Mouse (Mus musculus) left cerebral cortex, postnatal 10 days (tissue): ENCODE measurements around the gene Ric8b. TPM values are rescaled to one million over a fixed set of nuclear protein-coding genes. Genes with fewer than 3 reads are reported as not detected.

Experiments used
- DNase-seq, 2 experiments: peaks; one replicate each; pipeline ENCODE4 v3.0.0; 2021 to 2022; ENCODE audit warnings: low spot score in 2 of 2, mixed read lengths in 1 of 2; ENCODE audit errors: extremely low spot score in 1 of 2
- intact Hi-C: fragments of 180-260 bp; cut with DNase I; formaldehyde crosslinking; loops from one replicate; pipeline ENCODE4 v1.15.1; 2025
- total RNA-seq, 2 experiments: library from RNA; stranded (reverse); gene quantifications; 2 replicates each; pipeline ENCODE4 v1.2.3; 2021

The Ric8b gene
- total RNA-seq, 2 experiments from 2014 or later = 41.5 to 44.7 TPM

DNA sequence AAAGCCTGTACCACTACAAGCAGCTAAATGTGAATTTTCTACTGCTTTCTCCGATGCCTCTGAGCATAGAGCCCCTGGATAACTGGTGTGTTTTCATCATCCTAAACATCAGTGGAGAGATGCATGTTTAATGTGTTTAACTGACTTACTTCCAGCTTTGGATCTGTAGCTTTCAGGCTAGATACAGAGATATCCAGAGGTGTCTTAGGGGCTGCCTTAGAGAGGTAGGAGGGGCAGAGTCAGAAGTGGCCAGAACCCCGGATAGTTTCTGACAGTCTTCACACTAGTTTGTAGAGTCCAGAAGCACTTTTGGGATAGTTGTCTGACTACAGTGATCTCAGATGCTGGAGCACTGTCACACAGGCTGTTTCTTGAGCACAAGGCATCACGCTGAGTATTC, 77.6 kb downstream of the Ric8b start:
- intact Hi-C loops = no loop called here
- DNase-seq = no peak

DNA sequence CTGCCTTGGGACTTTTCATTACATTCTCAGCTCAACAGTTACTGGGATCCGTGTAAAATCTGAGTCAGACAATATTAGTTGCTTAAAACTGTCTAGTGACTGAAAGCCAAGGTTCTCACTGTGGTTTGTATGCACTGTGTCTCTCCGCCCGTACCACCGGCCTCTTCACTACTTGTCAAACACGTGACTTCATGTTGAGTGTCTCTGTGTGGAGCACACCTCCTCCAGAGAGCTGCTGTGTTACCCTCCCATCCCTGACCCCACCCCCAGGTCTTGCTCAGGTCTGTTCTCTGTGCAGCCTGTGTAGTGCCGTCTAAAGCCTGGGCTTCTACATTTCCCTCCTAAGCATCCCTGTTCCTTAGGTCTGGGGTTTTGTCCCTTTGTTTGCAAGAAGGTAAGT, 79.0 kb downstream of the Ric8b start:
- intact Hi-C loops = no loop called here
- no peak for DNase-seq

DNA sequence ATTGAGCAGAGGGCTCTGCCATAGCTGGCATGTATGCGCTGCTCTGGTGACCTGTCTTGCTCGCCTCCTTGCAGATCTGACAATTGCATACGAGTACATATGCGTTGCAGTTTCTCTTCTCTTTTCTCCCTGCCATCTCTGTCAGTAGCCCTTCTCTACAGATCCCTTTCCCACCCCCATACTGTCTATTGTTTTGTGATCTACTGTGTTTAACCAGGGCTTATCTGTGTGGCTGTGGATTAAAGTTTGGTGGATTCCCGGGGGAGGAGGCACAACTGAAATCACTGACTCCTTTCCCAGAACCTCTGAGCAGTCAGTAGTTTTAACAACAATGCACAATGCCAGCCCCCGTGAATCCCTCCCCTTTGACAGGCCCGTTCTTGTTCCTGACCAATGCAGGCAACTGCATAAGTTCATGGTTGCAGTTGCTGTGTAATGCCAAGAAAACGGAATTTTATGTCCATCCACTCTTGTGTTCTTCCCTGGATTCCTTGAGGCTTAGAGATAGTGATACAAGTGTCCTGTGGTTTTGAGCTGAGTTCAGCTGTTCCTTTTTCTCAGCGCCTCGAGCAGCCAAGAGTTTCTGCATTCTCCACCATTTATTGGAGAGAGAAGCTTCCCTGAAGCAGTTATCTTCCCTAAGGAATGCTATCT, 80.3 kb downstream of the Ric8b start:
- no peak for DNase-seq
- intact Hi-C loops = no loop called here

DNA sequence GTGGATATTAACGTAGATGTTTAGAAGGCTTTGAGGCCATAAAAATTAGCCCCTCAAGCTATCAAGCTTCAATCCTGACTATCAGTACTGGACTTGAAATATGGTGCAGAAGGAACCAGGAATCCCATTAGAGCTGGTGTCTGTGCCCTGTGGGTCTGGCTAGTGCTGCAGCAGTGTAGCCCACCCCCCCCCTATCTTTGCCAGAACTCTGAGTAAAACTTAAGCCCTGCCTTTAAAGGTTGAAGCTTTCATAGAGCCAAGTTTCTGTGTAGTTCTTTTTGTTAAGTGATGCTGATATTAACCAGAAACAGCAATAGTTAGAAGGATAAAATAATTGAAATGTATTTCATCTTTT, 80.8 kb downstream of the Ric8b start:
- no peak for DNase-seq
- intact Hi-C loops = no loop called here

DNA sequence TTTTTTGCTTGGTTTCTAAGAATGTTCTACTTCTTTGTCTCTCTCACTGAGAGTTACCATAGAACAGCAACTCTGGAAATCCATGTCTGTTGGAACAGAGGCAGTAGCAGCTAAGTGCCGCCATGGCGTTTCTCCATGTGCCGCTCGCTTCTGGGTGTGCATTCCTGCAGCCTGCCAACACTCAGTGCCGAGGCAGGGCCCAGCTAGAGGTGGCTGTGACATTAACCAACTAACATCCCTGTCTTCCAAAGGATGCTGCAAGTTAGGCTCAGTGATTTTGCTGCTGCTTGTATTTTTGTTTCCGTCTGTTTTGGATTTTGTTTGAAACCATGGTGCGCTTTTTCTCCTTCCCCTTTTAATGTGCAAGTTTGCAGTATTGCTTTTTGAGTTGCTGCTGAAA, 84.5 kb downstream of the Ric8b start:
- no peak for DNase-seq
- intact Hi-C loops = no loop called here

DNA sequence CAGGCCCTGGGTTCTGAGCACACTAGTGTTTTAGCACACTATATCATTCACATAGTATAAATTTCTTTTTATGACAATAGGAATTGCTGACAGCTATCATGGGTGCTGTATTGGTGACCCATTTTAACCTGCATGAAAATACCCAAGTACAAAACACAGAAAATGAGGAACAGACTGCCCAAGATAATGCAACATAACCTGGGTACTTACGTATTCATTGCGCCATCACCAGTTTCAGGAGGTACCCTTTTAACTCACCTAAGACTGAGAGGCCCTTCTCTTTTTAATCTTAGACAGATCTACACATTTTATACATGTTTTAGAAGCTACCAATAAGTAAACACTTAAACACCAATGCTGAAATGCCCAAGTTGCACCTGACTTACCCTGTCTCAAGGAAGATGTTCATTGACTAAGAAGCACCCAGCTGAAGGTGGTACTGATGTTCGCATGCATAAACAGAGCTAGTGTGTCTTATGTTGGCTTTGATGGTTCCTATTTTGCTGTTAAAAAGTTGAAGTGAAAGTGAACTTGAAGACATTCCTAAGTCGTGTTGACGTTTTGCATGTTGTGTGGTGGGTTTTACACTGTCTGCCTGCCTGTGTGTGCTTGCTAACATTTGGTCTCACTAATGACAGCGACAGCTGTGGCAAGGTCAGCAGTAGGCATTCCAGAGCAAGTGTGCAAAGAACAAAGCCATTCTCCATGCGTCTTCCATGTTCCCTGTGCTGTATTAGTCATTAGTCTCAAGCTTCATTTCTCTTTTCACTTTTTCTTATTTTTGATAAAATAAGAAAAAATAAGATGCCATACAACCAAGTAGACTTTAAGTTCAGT, 86.0 kb downstream of the Ric8b start:
- intact Hi-C loops = no loop called here
- no peak for DNase-seq

DNA sequence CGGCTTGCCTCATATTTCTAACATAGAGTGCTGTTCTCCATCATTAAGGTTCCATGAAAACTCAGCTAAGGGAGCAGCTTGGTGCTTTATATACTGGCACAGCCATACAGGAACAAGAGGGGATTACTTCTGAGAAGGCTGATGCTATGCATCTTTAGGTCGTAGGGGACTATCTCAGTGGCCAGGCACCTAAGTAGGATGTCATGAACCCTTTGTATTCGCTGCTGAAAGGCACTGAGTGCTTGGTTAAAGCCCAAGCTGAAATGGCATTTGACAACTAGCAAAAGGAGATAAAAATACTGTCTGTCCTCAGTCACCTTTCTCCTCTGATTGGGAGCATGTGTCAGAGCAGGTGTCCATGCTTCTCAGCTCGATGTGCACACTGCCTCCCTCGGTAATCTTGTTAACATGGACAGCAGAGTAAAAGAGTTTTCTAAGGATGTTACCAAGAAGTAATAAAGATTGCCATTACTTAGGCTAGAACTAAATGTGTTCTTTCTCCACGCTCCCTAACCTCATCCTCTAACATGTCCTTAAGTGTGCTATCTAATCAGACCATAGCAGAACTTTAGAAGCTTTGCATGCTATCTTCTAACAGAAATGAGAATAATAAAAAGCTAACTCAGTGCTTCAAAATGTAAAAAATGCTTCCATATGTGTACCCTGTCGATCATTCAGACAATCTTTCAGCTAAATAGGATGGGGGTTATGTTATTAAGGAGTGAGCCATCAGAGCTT, 89.3 kb downstream of the Ric8b start:
- intact Hi-C loops = no loop called here
- DNase-seq = no peak

DNA sequence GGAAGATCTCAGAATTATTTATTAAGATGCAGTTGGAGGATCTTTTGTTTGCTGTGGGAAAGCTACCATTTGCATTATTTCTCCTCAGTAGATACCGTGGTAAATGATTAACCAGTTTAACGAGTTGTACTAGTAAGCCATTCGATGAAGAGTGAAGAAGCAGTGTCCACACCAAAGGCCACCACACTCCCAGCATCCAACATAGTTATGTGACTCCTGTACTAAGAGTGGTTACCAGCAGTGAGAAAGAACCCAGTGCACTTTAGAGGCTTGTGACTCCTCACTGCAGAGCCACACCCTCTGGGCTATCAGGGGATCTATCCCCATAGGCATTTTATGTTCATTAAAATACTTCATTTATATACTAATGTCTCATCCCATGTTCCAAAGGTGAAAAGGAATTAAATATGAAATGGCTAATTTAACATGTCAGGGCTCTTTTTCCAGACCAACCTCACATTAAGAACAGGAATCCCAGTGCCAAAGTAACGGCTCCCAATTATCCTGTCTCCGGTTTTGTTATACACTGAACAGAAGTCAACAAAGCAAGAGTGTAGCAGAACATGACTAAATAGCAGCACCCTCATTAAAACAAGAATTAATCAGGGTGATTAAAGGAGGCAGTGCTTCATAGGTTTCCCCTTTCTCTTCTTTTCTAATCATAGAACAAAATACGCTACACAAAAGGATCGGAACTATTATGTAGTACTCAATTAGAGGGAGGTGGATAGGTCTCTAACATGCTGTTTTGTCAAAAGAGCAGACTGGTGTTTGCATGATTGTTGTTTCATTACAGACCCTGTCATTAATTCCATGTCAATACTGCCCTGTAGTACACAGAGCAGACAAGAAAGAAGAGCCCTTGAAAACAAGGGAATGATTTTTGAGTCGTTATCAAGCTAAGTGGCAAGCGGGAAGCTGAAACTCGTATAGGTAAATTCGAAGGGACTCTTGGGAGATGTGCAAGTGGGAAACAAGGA, 90.7 kb downstream of the Ric8b start:
- DNase-seq = no peak
- intact Hi-C loops = no loop called here

DNA sequence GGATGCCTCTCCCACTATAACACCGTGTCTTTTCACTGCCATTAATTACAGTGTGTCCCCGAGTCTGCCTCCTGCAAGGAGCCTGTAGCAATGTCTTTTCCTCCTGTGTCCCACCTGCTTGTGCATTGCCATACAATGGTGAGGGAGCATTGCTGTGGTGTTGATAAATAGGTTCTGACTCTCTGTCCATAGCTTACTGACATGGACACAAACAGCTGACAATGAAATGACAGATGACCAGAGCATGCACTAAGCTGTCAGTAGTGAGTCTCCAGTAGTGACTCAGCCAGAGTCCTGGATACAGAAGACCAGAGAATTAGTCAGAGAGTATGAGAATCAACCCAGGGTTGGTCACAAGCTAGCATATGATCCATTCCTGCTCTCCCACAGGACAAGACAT, 93.7 kb downstream of the Ric8b start:
- intact Hi-C loops = no loop called here
- no peak for DNase-seq

DNA sequence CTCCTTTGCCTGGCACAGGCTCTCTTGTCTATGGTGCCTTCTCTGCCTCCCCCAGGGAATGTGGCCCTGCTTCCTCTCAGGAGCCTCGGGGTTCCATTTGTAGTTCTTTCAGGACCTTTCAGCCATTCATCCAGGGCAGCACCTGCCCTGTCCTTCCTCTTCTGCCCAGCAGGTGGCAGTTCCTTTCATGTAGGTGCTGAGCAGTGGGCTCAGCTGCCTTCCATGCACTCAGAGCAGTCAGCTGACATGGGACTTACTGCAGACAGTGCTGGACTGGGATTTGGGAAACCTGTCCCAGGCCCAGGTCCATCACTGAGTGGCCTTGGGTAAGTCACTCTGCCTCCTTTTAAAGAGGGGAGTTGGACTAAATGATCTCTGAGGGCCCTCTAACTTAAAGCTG, 96.0 kb downstream of the Ric8b start:
- intact Hi-C loops = no loop called here
- DNase-seq = peak in 1 of 2 experiments; percentile 53

DNA sequence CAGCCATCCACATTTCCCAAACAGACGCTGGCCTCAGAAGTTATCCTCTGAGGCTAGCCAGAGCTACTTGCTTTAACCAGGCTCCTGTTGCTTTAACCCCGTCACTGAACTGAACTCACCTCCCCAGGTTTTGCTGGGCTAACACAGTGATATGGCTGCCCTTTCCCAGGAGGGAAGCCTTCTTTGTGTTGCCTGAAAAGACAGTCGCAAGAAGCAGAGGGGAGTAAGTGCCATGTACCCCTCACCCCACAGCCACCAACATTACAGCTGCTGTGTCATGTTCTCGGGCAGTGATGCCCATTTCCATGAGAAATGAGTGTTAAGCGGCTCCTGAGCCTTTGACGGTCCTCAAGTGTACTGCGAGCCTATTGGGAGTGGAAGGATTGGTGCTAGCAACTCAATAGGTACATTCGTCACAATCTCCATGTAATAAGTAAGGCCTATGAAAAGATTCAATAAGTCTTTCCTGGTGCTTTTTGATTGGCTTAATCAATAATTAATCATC, 96.6 kb downstream of the Ric8b start:
- intact Hi-C loops = no loop called here

DNA sequence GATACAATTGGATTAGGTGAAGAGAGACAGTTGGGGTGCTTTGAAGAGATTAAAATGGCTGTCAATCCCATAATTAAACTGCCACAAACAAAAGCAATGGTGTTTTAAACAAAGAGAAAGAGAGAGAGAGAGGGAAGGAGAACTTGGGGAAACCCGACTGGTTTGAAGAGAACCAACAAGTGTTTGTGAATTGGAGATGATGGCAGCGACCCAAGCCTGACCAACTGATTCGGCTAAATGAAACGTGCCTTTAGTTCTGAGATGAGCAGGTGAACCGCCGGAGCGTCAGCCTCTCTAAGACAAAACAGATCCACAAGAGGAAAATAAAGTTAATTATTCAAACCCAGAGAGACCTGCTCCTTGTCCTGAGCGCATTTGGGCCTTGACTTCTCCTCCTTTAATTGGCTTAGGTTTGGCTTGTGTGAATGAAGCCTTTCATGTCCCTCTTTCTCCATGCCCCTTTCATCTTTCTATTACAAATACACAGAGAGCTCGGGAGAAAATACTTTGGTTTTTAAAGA, 97.1 kb downstream of the Ric8b start:
- intact Hi-C loops = no loop called here
- DNase-seq = no peak

More for the DNA sequence above, 96.6 kb downstream of the Ric8b start:
- DNase-seq = no peak

DNA sequence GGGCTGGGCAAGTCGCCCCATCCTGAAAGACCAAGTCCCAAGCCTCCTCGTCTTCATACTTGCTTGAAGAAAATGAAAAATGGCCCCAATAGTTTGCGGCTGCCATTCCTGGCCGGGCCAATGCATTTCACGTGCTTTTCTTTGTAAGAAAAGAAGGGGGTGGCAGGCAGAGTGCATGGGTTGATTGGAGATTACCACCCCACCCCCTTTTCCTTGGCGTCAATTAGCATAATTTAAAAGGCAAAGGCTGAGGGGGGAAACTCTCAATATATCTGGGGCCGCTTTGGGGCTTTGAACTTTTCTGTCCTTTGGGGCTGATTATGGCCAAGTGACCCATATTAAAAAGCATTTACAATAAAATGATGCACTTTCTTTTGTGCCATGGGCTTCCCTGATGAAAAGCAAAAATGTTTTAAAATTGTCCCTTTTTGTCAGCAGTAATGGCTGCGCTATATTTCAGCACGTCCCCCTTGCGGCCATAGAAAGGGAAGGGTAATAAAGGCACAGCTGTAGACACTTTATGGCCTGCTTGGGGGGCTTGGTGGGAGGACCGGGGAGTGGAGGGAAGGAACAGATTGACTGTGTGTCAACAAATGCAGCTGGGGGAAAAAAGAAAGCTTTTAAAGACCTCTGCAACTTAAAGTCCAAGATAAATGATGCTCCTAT, 105.4 kb downstream of the Ric8b start:
- intact Hi-C loops = no loop called here
- no peak for DNase-seq

DNA sequence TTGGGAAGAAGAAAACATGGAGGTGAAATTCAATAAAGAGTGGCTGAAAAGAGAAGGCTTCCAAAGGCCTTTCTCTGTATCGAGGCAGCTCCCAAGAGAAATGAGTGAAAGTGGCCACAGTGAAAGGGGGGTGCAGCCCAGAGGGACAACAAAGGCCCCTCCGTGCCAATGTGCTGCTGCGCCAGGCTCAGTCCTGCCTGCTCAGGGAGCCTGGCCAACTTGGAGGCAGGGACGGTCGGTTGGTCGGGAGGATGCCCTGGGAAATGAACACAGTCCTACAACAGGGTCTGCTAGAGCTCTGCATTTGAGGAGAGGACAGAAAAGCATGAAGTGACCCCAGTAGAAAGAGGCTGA, 105.9 kb downstream of the Ric8b start:
- intact Hi-C loops = no loop called here
- peak; percentile 42 to 43 for DNase-seq

DNA sequence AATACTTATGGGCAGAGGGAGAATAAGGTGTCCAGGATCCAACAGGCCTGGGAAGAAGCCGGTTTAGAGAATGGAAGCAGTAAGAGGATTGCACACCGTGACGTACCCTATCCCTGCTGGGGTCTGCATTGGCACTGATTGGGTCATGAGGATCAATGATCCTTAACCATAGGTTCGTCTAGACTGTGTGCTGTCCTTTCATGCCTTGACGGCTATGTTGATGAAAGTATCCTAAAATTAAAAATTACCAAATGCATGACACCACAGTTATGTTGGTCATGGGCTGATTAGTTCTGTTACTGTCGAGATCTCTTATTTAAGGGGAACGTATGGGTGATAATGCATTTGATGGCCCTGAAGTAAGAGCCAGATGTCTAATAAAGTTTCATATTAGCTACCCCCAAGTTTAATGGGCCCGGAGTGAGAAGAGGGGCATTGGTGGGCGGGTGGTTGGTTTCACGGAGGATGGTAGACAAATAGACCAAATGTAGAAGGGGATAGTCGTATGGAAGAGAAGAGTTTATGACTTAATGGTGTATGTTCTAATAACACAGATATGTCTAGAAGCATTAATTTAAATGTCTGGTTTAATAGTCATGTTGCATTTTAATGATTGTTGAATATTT, 108.5 kb downstream of the Ric8b start:
- DNase-seq = no peak
- intact Hi-C loops = no loop called here

DNA sequence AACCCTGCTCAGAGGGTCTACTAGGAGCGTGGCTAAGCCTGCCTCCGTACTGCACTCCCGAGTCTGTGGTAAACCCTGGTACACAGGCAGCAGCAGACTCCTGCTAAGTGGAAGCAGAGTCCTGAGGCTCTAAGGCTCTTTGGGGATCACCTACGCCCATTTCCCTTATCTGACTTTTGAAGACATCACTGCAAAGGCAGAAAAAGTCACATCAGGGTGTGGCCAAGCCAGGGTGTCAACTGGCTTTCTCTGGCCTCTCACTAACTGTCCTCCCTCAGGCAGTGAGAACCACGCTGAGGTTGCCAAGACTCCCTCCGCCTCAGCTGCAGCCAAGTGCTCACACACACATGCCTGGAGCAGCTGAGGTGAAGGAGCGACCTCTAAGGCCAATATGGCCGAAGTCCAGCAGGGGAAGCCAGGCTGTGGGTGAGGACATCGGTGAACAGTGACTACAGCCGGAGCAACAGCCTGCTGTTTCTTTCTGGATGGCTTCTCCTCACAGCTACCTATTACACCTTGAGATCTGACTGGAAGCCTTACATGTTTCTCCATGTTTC, 110.3 kb downstream of the Ric8b start:
- intact Hi-C loops = no loop called here
- no peak for DNase-seq

DNA sequence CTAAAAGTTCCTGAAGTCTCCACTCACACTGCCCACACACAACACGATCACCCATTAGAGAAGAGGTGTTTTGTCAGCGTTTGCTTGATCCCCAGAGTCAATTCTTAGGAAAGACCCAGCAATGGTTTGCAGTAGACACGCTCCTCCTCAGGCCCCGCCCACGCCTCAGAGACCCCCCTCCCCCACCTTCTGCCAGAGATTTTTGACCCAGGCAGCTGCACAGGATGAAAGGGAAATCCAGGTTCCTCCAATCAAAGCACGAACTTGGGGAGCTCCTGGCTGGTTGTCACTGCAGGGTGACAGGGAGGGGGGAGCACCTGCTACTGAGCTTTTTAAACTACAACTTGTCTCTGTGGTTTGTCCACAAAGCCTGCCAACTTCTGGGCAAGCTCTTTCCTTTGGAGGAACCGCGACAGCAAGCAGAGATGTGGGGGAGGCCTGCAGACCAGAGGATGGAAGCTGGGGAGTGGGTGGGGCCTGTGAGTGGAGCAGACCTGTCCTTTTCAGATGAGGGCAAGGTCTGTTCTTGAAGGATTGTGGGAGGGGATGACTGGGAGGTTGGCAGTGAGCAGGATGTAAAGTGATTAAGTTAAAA, 117.8 kb downstream of the Ric8b start:
- DNase-seq = no peak
- intact Hi-C loops = no loop called here
